Comparison of ENCODE assay signal across 14 mouse cellular contexts in the genomic region with DNA sequence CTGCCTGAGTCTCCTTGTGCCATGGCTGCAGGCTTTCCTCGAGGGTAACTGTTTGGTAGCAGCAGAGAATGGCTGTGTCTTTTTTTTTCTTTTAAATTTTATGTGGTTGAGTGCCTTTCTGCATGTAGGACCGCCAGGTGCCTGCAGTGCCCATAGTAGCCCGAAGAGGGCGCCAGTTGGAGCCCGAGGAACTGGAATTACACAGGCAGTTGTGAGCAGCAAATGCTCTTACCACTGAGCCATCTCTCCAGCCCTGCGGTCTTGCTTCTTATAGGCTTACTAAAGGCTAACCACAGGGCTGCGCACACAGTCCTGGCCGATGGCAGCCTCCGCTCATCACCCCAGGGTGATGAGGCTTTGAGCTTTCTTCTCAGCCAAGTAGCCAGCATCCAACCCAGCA. TPM values are rescaled to one million over a fixed set of nuclear protein-coding genes. Genes with fewer than 3 reads are reported as not detected.
DNase-seq lines count a peak whose midpoint lies in the region; ATAC-seq and TF ChIP-seq lines count a peak whose summit lies in the region.
"Had no signal": no experiment of that assay in that cellular context is flagged by ENCODE, and none has a peak within 500 bp of the region (broad histone marks: within the 10 kb centered on the region; RNA-seq: fewer than 3 reads in every experiment).

No protein-coding gene starts in this region.

- intact Hi-C loops in left cerebral cortex, postnatal 4 days (cut with DNase I) = no loop called here

- no peak overlapping the region for H3K4me2 ChIP-seq in lung, embryonic 14.5 days
- no peak overlapping the region for H3K4me2 ChIP-seq in CH12.LX (ENCODE audit: insufficient read depth, low read depth, poor library complexity, severe bottlenecking)
- H3K4me2 ChIP-seq in stomach, postnatal 0 days (replicated peaks; ENCODE audit: low read depth) = no peak overlapping the region
- no peak overlapping the region for H3K4me2 ChIP-seq in kidney, embryonic 15.5 days

- peak; percentile 29 for TF ChIP-seq CTCF in lung, embryonic 14.5 days (IDR thresholded peaks at IDR 0.05; ENCODE audit: low read depth)
- peak in 1 of 2 experiments; percentile 32; a peak in 2 of 4 replicates for TF ChIP-seq CTCF in CH12.LX (conservative IDR thresholded peaks at IDR 0.05 in 1 of 2, IDR thresholded peaks at IDR 0.05 in 1 of 2; ENCODE audit: low read depth in 2 of 2, low read length in 2 of 2)
- peak; percentile 32; the same call in 1 of the 2 replicates for TF ChIP-seq CTCF in stomach, postnatal 0 days (IDR thresholded peaks at IDR 0.05; ENCODE audit: low read depth)

- no peaks in the 10 kb centered on the region for H3K9me3 ChIP-seq in lung, embryonic 14.5 days (ENCODE audit: low read depth, low read length)
- peaks cover 29% of the 10 kb centered on the region for H3K9me3 ChIP-seq in CH12.LX (replicated peaks; ENCODE audit: low read length)
- H3K9me3 ChIP-seq in stomach, postnatal 0 days (ENCODE audit: control insufficient read depth, low read length) = no peaks in the 10 kb centered on the region
- no peaks in the 10 kb centered on the region for H3K9me3 ChIP-seq in kidney, embryonic 15.5 days (replicated peaks)

- no peak overlapping the region for H3K4me3 ChIP-seq in lung, embryonic 14.5 days (ENCODE audit: low read depth, low read length)
- H3K4me3 ChIP-seq in CH12.LX (replicated peaks in 1 of 3; ENCODE audit: low read depth in 2 of 3, low read length in 2 of 3, poor library complexity in 1 of 3) = no peak overlapping the region
- H3K4me3 ChIP-seq in stomach, postnatal 0 days (ENCODE audit: low read depth, low read length) = no peak overlapping the region
- no peak overlapping the region for H3K4me3 ChIP-seq in kidney, embryonic 15.5 days (replicated peaks)
- H3K4me3 ChIP-seq: forebrain, embryonic 10.5 days had no signal

- H3K27ac ChIP-seq in lung, embryonic 14.5 days (ENCODE audit: low read depth) = no peak overlapping the region
- no peak overlapping the region for H3K27ac ChIP-seq in CH12.LX (ENCODE audit: insufficient read depth, low read depth)
- no peak overlapping the region for H3K27ac ChIP-seq in stomach, postnatal 0 days (replicated peaks)
- no peak overlapping the region for H3K27ac ChIP-seq in kidney, embryonic 15.5 days
- H3K27ac ChIP-seq: forebrain, embryonic 10.5 days had no signal

- H3K79me2 ChIP-seq in CH12.LX (replicated peaks; ENCODE audit: control insufficient read depth, extremely low read depth, insufficient read depth, poor library complexity, severe bottlenecking) = no peaks in the 10 kb centered on the region

- TF ChIP-seq POLR2A in CH12.LX (IDR thresholded peaks at IDR 0.05; ENCODE audit: low read depth, low read length) = no peak

- no peak for TF ChIP-seq RAD21 in CH12.LX (IDR thresholded peaks at IDR 0.05; ENCODE audit: low read depth, low read length)

- peaks cover 6% of the 10 kb centered on the region; the same call in 1 of the 2 replicates for H3K4me1 ChIP-seq in lung, embryonic 14.5 days (ENCODE audit: insufficient read depth)
- peaks cover 2 to 3% of the 10 kb centered on the region in 2 experiments; a peak in 1 of 4 replicates for H3K4me1 ChIP-seq in CH12.LX (ENCODE audit: control insufficient read depth in 1 of 2, insufficient read depth in 2 of 2)
- no peaks in the 10 kb centered on the region for H3K4me1 ChIP-seq in stomach, postnatal 0 days (replicated peaks; ENCODE audit: control insufficient read depth, insufficient read depth)
- H3K4me1 ChIP-seq in kidney, embryonic 15.5 days = peaks cover 11% of the 10 kb centered on the region

- in situ Hi-C loops in CH12.LX (cut with MboI; ENCODE audit: low pct_ligation_motif_present, low pct_unique_long_range_greater_than_20kb, low sequenced_read_pairs) = no loop called here

- no peaks in the 10 kb centered on the region for H3K27me3 ChIP-seq in lung, embryonic 14.5 days (ENCODE audit: insufficient read depth, low read length)
- peaks cover 2% of the 10 kb centered on the region for H3K27me3 ChIP-seq in CH12.LX (replicated peaks)
- no peaks in the 10 kb centered on the region for H3K27me3 ChIP-seq in stomach, postnatal 0 days (ENCODE audit: control insufficient read depth, insufficient read depth, low read length)
- H3K27me3 ChIP-seq in kidney, embryonic 15.5 days = 0 out of 2 replicates have a peak, but pooled peaks cover 2% of the 10 kb centered on the region

- ATAC-seq in lung, embryonic 14.5 days (ENCODE audit: insufficient read depth) = no peak
- peak; percentile 15 for ATAC-seq in activated CD4-positive, CD25-positive, alpha-beta regulatory T cell, adult 4 months
- ATAC-seq in stomach, postnatal 0 days (ENCODE audit: low FRiP score, low TSS enrichment) = no peak
- no peak for ATAC-seq in kidney, embryonic 15.5 days (replicated peaks; ENCODE audit: low FRiP score)

- DNase-seq in lung, embryonic 14.5 days = no peak
- no peak for DNase-seq in lung, postnatal 36 days
- DNase-seq in CH12.LX (ENCODE audit: extremely low read depth) = no peak
- DNase-seq in stomach, postnatal 0 days (ENCODE audit: low spot score) = no peak
- no peak for DNase-seq in frontal cortex, postnatal 25 days (ENCODE audit: low spot score in 2 of 2)
- no peak for DNase-seq in left cerebral cortex, postnatal 4 days
- DNase-seq: kidney, adult 11 months; lung, adult 18-20 months had no signal

- TF ChIP-seq EP300 in CH12.LX (IDR thresholded peaks at IDR 0.05; ENCODE audit: low read length) = no peak
- TF ChIP-seq EP300 in stomach, postnatal 0 days (optimal IDR thresholded peaks at IDR 0.05) = no peak

- 75% methylated on average over 9 of the region's 9 CpGs for WGBS in lung, embryonic 14.5 days
- WGBS in stomach, postnatal 0 days = 74% methylated on average over 9 of the region's 9 CpGs
- 88% methylated on average over 9 of the region's 9 CpGs for WGBS in kidney, embryonic 15.5 days

- no peaks in the 10 kb centered on the region for H3K36me3 ChIP-seq in lung, embryonic 14.5 days (ENCODE audit: insufficient read depth)
- H3K36me3 ChIP-seq in CH12.LX (replicated peaks in 1 of 2; ENCODE audit: control insufficient read depth in 1 of 2, insufficient read depth in 1 of 2, low read length in 1 of 2) = no peaks in the 10 kb centered on the region
- H3K36me3 ChIP-seq in stomach, postnatal 0 days (ENCODE audit: control insufficient read depth, insufficient read depth, low read length) = no peaks in the 10 kb centered on the region
- H3K36me3 ChIP-seq in kidney, embryonic 15.5 days = no peaks in the 10 kb centered on the region
- H3K36me3 ChIP-seq: forebrain, embryonic 10.5 days had no signal

- no peak overlapping the region for H3K9ac ChIP-seq in lung, embryonic 14.5 days
- 0 out of 2 replicates have a peak overlapping the region, but pooled peaks have one; percentile 8 for H3K9ac ChIP-seq in CH12.LX (ENCODE audit: insufficient read depth, low read depth)
- no peak overlapping the region for H3K9ac ChIP-seq in stomach, postnatal 0 days (ENCODE audit: low read length)
- no peak overlapping the region for H3K9ac ChIP-seq in kidney, embryonic 15.5 days

- dilution Hi-C loops in CH12.LX (cut with MboI; ENCODE audit: extremely low pct_ligation_motif_present, extremely low pct_unique_long_range_greater_than_20kb, low sequenced_read_pairs) = no loop called here

TF ChIP-seq in CH12.LX, 34 proteins besides CTCF, POLR2A, EP300 and RAD21 (continues in another document):
- TF ChIP-seq GABPA (IDR thresholded peaks at IDR 0.05; ENCODE audit: insufficient replicate concordance, low read depth, low read length) (no peak), SMC3 (IDR thresholded peaks at IDR 0.05; ENCODE audit: low read depth, low read length) (no peak)

RNA-seq across cellular contexts. Expression of gene Gm17657, which starts 18.2 kb away (rescaled TPM):
- polyA plus RNA-seq in lung, embryonic 14.5 days (2014; fragmentation: Nextera tagmentation; extraction: Ambion mirVana) = not detected in 2 replicates
- total RNA-seq in CH12.LX (2012; rRNA removed) (0.21 and 0.50 TPM in 2 replicates), CH12.LX (2014; rRNA removed) (not detected in 2 replicates)
- 0.16 and 0.20 TPM in 2 replicates for polyA plus RNA-seq in CH12.LX (2012; ENCODE audit: insufficient read length, low read depth)
- polyA plus RNA-seq in activated CD4-positive, CD25-positive, alpha-beta regulatory T cell, adult 4 months (2017; shearing (Covaris generic)) = under 1 TPM in 1 of 2 experiments, not detected in 1; 0.29 TPM
- polyA plus RNA-seq in stomach, postnatal 0 days (2015; fragmentation: Nextera tagmentation; extraction: Ambion mirVana) = not detected in 2 replicates
- not detected for total RNA-seq in left cerebral cortex, postnatal 4 days (2021)
- not detected in 2 replicates for polyA plus RNA-seq in kidney, embryonic 15.5 days (2015; fragmentation: Nextera tagmentation; extraction: Ambion mirVana)
- total RNA-seq: gastrocnemius, postnatal 4 days; heart, postnatal 25 days; left cerebral cortex, adult 8-10 months had no signal
- polyA plus RNA-seq: forebrain, embryonic 10.5 days had no signal

RNA-seq across cellular contexts. Expression of gene Tbc1d22b, which starts 18.3 kb away (rescaled TPM):
- polyA plus RNA-seq in lung, embryonic 14.5 days (2014; fragmentation: Nextera tagmentation; extraction: Ambion mirVana) = 17.4 TPM in 2 replicates
- 6.6 and 7.3 TPM in 2 replicates for total RNA-seq in CH12.LX (2012; rRNA removed)
- 3.1 and 3.8 TPM in 2 replicates for total RNA-seq in CH12.LX (2014; rRNA removed)
- polyA plus RNA-seq in CH12.LX (2012; ENCODE audit: insufficient read length, low read depth) = 13.4 and 17.3 TPM in 2 replicates
- 10 to 100 TPM; 11.5 to 14.2 TPM for polyA plus RNA-seq in activated CD4-positive, CD25-positive, alpha-beta regulatory T cell, adult 4 months (2017; shearing (Covaris generic))
- polyA plus RNA-seq in stomach, postnatal 0 days (2015; fragmentation: Nextera tagmentation; extraction: Ambion mirVana) = 6.9 and 7.8 TPM in 2 replicates
- 10 to 100 TPM; 45.0 to 46.2 TPM for total RNA-seq in left cerebral cortex, postnatal 4 days (2021)
- 16.7 and 19.3 TPM in 2 replicates for polyA plus RNA-seq in kidney, embryonic 15.5 days (2015; fragmentation: Nextera tagmentation; extraction: Ambion mirVana)

RNA-seq across cellular contexts. Expression of gene Tmem217, which starts 20.9 kb away (rescaled TPM):
- 0.43 and 0.46 TPM in 2 replicates for polyA plus RNA-seq in lung, embryonic 14.5 days (2014; fragmentation: Nextera tagmentation; extraction: Ambion mirVana)
- total RNA-seq in CH12.LX (2012; rRNA removed) (0.76 and 0.97 TPM in 2 replicates), CH12.LX (2014; rRNA removed) (not detected in 2 replicates)
- 0.26 TPM in 1 of 2 replicates, not detected in the other for polyA plus RNA-seq in CH12.LX (2012; ENCODE audit: insufficient read length, low read depth)
- polyA plus RNA-seq in activated CD4-positive, CD25-positive, alpha-beta regulatory T cell, adult 4 months (2017; shearing (Covaris generic)) = 1 to 10 TPM in 1 of 2 experiments, under 1 TPM in 1; 0.57 to 2.0 TPM
- polyA plus RNA-seq in stomach, postnatal 0 days (2015; fragmentation: Nextera tagmentation; extraction: Ambion mirVana) = 0.22 and 0.42 TPM in 2 replicates
- total RNA-seq in left cerebral cortex, postnatal 4 days (2021) = not detected
- polyA plus RNA-seq in kidney, embryonic 15.5 days (2015; fragmentation: Nextera tagmentation; extraction: Ambion mirVana) = 0.80 and 1.2 TPM in 2 replicates
- total RNA-seq: gastrocnemius, postnatal 4 days; heart, postnatal 25 days; left cerebral cortex, adult 8-10 months had no signal

RNA-seq across cellular contexts. Expression of gene Pim1, which starts 40.7 kb away (rescaled TPM):
- 14.1 and 16.0 TPM in 2 replicates for polyA plus RNA-seq in lung, embryonic 14.5 days (2014; fragmentation: Nextera tagmentation; extraction: Ambion mirVana)
- total RNA-seq in CH12.LX (2012; rRNA removed) = 141 and 178 TPM in 2 replicates
- total RNA-seq in CH12.LX (2014; rRNA removed) = 72.7 and 75.8 TPM in 2 replicates
- 121 and 133 TPM in 2 replicates for polyA plus RNA-seq in CH12.LX (2012; ENCODE audit: insufficient read length, low read depth)
- 100 to 1,000 TPM; 291 to 376 TPM for polyA plus RNA-seq in activated CD4-positive, CD25-positive, alpha-beta regulatory T cell, adult 4 months (2017; shearing (Covaris generic))
- polyA plus RNA-seq in stomach, postnatal 0 days (2015; fragmentation: Nextera tagmentation; extraction: Ambion mirVana) = 28.6 and 32.8 TPM in 2 replicates
- 10 to 100 TPM; 10.5 to 12.3 TPM for total RNA-seq in left cerebral cortex, postnatal 4 days (2021)
- 17.8 and 17.9 TPM in 2 replicates for polyA plus RNA-seq in kidney, embryonic 15.5 days (2015; fragmentation: Nextera tagmentation; extraction: Ambion mirVana)
